ENCODE assay signal across 18 mouse cellular contexts in genomic region chr5:66134578-66134977, GRCm38 (mm10). TPM values are rescaled to one million over a fixed set of nuclear protein-coding genes. Genes with fewer than 3 reads are reported as not detected.
DNase-seq lines count a peak whose midpoint lies in the region; ATAC-seq and TF ChIP-seq lines count a peak whose summit lies in the region.
"Had no signal": no experiment of that assay in that cellular context is flagged by ENCODE, and none has a peak within 500 bp of the region (broad histone marks: within the 10 kb centered on the region; RNA-seq: fewer than 3 reads in every experiment).

No protein-coding gene starts in this region.

- TF ChIP-seq POLR2A in bone marrow macrophage, adult 2 months (IDR thresholded peaks at IDR 0.05; ENCODE audit: borderline replicate concordance, low read depth, low read length), result no peak

- H3K4me3 ChIP-seq in kidney, embryonic 16.5 days (ENCODE audit: low read length), result no peak overlapping the region
- H3K4me3 ChIP-seq in bone marrow macrophage, adult 2 months (ENCODE audit: insufficient read depth, low read length), result no peak overlapping the region
- H3K4me3 ChIP-seq: forebrain, embryonic 13.5 days; heart, embryonic 12.5 days; kidney, embryonic 15.5 days; myocyte; stomach, embryonic 15.5 days had no signal

- WGBS in kidney, embryonic 16.5 days, result 97% methylated on average over 7 of the region's 7 CpGs

- no peak overlapping the region for H3K9ac ChIP-seq in kidney, embryonic 16.5 days (replicated peaks; ENCODE audit: low read length)
- H3K9ac ChIP-seq: forebrain, embryonic 13.5 days; heart, embryonic 12.5 days; kidney, embryonic 15.5 days; stomach, embryonic 15.5 days had no signal

- H3K4me1 ChIP-seq in kidney, embryonic 16.5 days (ENCODE audit: insufficient read depth, low read length), result peaks cover 9% of the 10 kb centered on the region; the same call in 1 of the 2 replicates
- H3K4me1 ChIP-seq in bone marrow macrophage, adult 2 months (ENCODE audit: control insufficient read depth, insufficient read depth, low read length), result peaks cover 41% of the 10 kb centered on the region
- H3K4me1 ChIP-seq: stomach, embryonic 15.5 days had no signal

- DNase-seq in kidney, postnatal 36 days, result no peak
- DNase-seq in 416B (ENCODE audit: low read depth) (peak; percentile 60), ES-CJ7 (ENCODE audit: low read depth, low spot score) (peak; percentile 44)
- no peak for DNase-seq in spleen, adult 18-20 months
- DNase-seq in frontal cortex, postnatal 36 days (ENCODE audit: low spot score in 2 of 2), result no peak
- no peak for DNase-seq in right cerebral cortex, postnatal 14 days
- DNase-seq: cerebellum, postnatal 25 days; heart, postnatal 4 days; lung, adult 18-20 months; midbrain, embryonic 14.5 days; thymus, postnatal 25 days had no signal

- ATAC-seq in kidney, embryonic 16.5 days (ENCODE audit: low FRiP score, low TSS enrichment), result 0 out of 2 replicates have a peak, but pooled peaks have one; percentile 35
- ATAC-seq: forebrain, embryonic 13.5 days had no signal

- H3K27me3 ChIP-seq in kidney, embryonic 16.5 days (ENCODE audit: insufficient read depth, low read length), result no peaks in the 10 kb centered on the region
- H3K27me3 ChIP-seq: forebrain, embryonic 13.5 days; heart, embryonic 12.5 days; kidney, embryonic 15.5 days; stomach, embryonic 15.5 days had no signal

- H3K4me2 ChIP-seq in kidney, embryonic 16.5 days (replicated peaks; ENCODE audit: low read depth, low read length), result no peak overlapping the region
- H3K4me2 ChIP-seq: forebrain, embryonic 13.5 days; heart, embryonic 12.5 days; kidney, embryonic 15.5 days; stomach, embryonic 15.5 days had no signal

- H3K27ac ChIP-seq in kidney, embryonic 16.5 days (ENCODE audit: low read length), result no peak overlapping the region
- no peak overlapping the region for H3K27ac ChIP-seq in bone marrow macrophage, adult 2 months (ENCODE audit: insufficient read depth, low read depth, low read length)
- H3K27ac ChIP-seq: forebrain, embryonic 13.5 days; kidney, embryonic 15.5 days; stomach, embryonic 15.5 days had no signal

- H3K36me3 ChIP-seq in kidney, embryonic 16.5 days (ENCODE audit: insufficient read depth, low read length), result no peaks in the 10 kb centered on the region
- H3K36me3 ChIP-seq: heart, embryonic 12.5 days; kidney, embryonic 15.5 days; stomach, embryonic 15.5 days had no signal

- H3K9me3 ChIP-seq in kidney, embryonic 16.5 days (ENCODE audit: low read length), result no peaks in the 10 kb centered on the region
- H3K9me3 ChIP-seq: forebrain, embryonic 13.5 days; heart, embryonic 12.5 days; kidney, embryonic 15.5 days; stomach, embryonic 15.5 days had no signal

- TF ChIP-seq CTCF in bone marrow macrophage, adult 2 months (IDR thresholded peaks at IDR 0.05; ENCODE audit: low read depth, low read length), result peak; percentile 36; the same call in 1 of the 2 replicates

RNA-seq across cellular contexts. Expression of gene Rbm47, which starts 38.3 kb away (rescaled TPM):
- polyA plus RNA-seq in kidney, embryonic 16.5 days (2015; fragmentation: Nextera tagmentation; extraction: Ambion mirVana), result 75.0 and 85.6 TPM in 2 replicates
- 86.7 and 89.0 TPM in 2 replicates for polyA plus RNA-seq in bone marrow macrophage, adult 2 months (2012; ENCODE audit: insufficient read depth, insufficient read length, missing spikeins)

Comparison
In these comparisons a context has a peak if more than half of its experiments do, and no peak if none do; other contexts are left out.
1. DNase-seq: peak in 416B (single experiment) and ES-CJ7 (single experiment); none in kidney, postnatal 36 days (0 of 2), spleen, adult 18-20 months (0 of 2), frontal cortex, postnatal 36 days (0 of 2) and right cerebral cortex, postnatal 14 days (single experiment).